In the genomic region with DNA sequence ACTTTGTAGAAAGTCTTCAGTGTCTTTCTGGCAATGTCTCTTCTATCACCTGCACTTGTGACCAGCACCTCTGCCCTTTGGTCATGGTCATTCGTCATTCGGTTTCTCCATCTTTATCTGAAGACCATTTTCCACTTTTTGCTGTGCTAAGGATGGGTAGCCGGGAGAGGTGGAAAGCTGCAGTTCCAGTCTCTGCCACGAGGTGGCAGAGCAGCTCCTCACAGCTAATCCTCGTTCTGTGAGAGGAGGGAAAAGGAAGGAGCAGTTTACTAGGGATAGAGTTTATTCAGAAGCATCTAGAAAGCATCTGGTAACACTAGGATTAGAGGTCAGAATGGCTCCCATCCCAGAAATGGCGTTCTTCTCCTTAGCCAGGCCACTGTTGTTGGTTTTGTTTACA, we compare ENCODE assay signal across 8 mouse cellular contexts. TPM values are rescaled to one million over a fixed set of nuclear protein-coding genes. Genes with fewer than 3 reads are reported as not detected.
DNase-seq lines count a peak whose midpoint lies in the region.
"Had no signal": no experiment of that assay in that cellular context is flagged by ENCODE, and none has a peak within 500 bp of the region (broad histone marks: within the 10 kb centered on the region; RNA-seq: fewer than 3 reads in every experiment).

No protein-coding gene starts in this region.

- H3K27me3 ChIP-seq in embryonic facial prominence, embryonic 10.5 days (replicated peaks; ENCODE audit: low read depth, poor library complexity, severe bottlenecking), result no peaks in the 10 kb centered on the region
- H3K27me3 ChIP-seq: liver, embryonic 15.5 days had no signal

- peak; percentile 20 for DNase-seq in MEL-GATA-1-ER (ENCODE audit: extremely low read depth, low read depth)
- peak; percentile 83 to 86 for DNase-seq in adrenal gland, postnatal 36 days
- DNase-seq in embryonic facial prominence, embryonic 10.5 days (ENCODE audit: low spot score), result peak; percentile 82
- peak; percentile 36 to 61 for DNase-seq in heart, adult 9 months (ENCODE audit: low spot score in 2 of 2)
- peak; percentile 50 for DNase-seq in layer of hippocampus, adult 9-11 months
- DNase-seq in lung, postnatal 36 days, result peak; percentile 85
- DNase-seq in right cerebral cortex, postnatal 36 days (ENCODE audit: low spot score in 2 of 2), result peak; percentile 44 to 50

- no peak overlapping the region for H3K27ac ChIP-seq in embryonic facial prominence, embryonic 10.5 days (replicated peaks)
- H3K27ac ChIP-seq: liver, embryonic 15.5 days had no signal

- H3K4me1 ChIP-seq in embryonic facial prominence, embryonic 10.5 days, result peaks cover 6% of the 10 kb centered on the region; the same call in 1 of the 2 replicates
- H3K4me1 ChIP-seq: liver, embryonic 15.5 days had no signal

- WGBS in embryonic facial prominence, embryonic 10.5 days, result 29% methylated on average over 6 of the region's 6 CpGs

- no peaks in the 10 kb centered on the region for H3K9me3 ChIP-seq in embryonic facial prominence, embryonic 10.5 days
- H3K9me3 ChIP-seq: liver, embryonic 15.5 days had no signal

- H3K36me3 ChIP-seq in embryonic facial prominence, embryonic 10.5 days (replicated peaks), result peaks cover 76% of the 10 kb centered on the region

- H3K4me3 ChIP-seq in embryonic facial prominence, embryonic 10.5 days, result no peak overlapping the region
- H3K4me3 ChIP-seq: liver, embryonic 15.5 days had no signal

RNA-seq across cellular contexts. Expression of gene Rnf8, which starts 11.3 kb away (rescaled TPM):
- total RNA-seq in adrenal gland, postnatal 36 days (2021), result 10 to 100 TPM; 39.1 to 53.3 TPM
- 117 and 119 TPM in 2 replicates for polyA plus RNA-seq in embryonic facial prominence, embryonic 10.5 days (2016; fragmentation: Nextera tagmentation; extraction: Ambion mirVana)

RNA-seq across cellular contexts. Expression of gene Gm28043, which starts 11.4 kb away (rescaled TPM):
- total RNA-seq in adrenal gland, postnatal 36 days (2021), result 1 to 10 TPM; 2.6 to 2.7 TPM
- polyA plus RNA-seq in embryonic facial prominence, embryonic 10.5 days (2016; fragmentation: Nextera tagmentation; extraction: Ambion mirVana), result 2.3 and 3.5 TPM in 2 replicates

RNA-seq across cellular contexts. Expression of gene Tmem217, which starts 51.1 kb away (rescaled TPM):
- not detected for total RNA-seq in adrenal gland, postnatal 36 days (2021)
- polyA plus RNA-seq in embryonic facial prominence, embryonic 10.5 days (2016; fragmentation: Nextera tagmentation; extraction: Ambion mirVana), result 1.0 and 1.5 TPM in 2 replicates

RNA-seq across cellular contexts. Expression of gene Tbc1d22b, which starts 53.7 kb away (rescaled TPM):
- 10 to 100 TPM; 24.6 to 28.3 TPM for total RNA-seq in adrenal gland, postnatal 36 days (2021)
- polyA plus RNA-seq in embryonic facial prominence, embryonic 10.5 days (2016; fragmentation: Nextera tagmentation; extraction: Ambion mirVana), result 18.4 and 19.5 TPM in 2 replicates

RNA-seq across cellular contexts. Expression of gene Gm17657, which starts 53.8 kb away (rescaled TPM):
- total RNA-seq in adrenal gland, postnatal 36 days (2021), result not detected
- not detected in 2 replicates for polyA plus RNA-seq in embryonic facial prominence, embryonic 10.5 days (2016; fragmentation: Nextera tagmentation; extraction: Ambion mirVana)
- polyA plus RNA-seq: liver, embryonic 15.5 days had no signal

Comparison
In these comparisons a context has a peak if more than half of its experiments do, and no peak if none do; other contexts are left out.
1. DNase-seq: peak in every context shown above with its lines; median percentile 85 in lung, postnatal 36 days; 84 in adrenal gland, postnatal 36 days; 82 in embryonic facial prominence, embryonic 10.5 days; 50 in layer of hippocampus, adult 9-11 months; 48 in heart, adult 9 months; 47 in right cerebral cortex, postnatal 36 days; 20 in MEL-GATA-1-ER.